Comparison of ENCODE assay signal across 9 mouse cellular contexts in genomic region chr12:3368771-3369170, GRCm38 (mm10). TPM values are rescaled to one million over a fixed set of nuclear protein-coding genes. Genes with fewer than 3 reads are reported as not detected.
DNase-seq lines count a peak whose midpoint lies in the region; ATAC-seq and TF ChIP-seq lines count a peak whose summit lies in the region.
"Had no signal": no experiment of that assay in that cellular context is flagged by ENCODE, and none has a peak within 500 bp of the region (broad histone marks: within the 10 kb centered on the region; RNA-seq: fewer than 3 reads in every experiment).

No protein-coding gene starts in this region.

- no peak overlapping the region for H3K27ac ChIP-seq in kidney, embryonic 16.5 days (ENCODE audit: low read length)
- H3K27ac ChIP-seq in embryonic facial prominence, embryonic 13.5 days = no peak overlapping the region
- peak overlapping the region; percentile 67 for H3K27ac ChIP-seq in hindbrain, embryonic 13.5 days

- peaks cover 15% of the 10 kb centered on the region for H3K36me3 ChIP-seq in kidney, embryonic 16.5 days (ENCODE audit: insufficient read depth, low read length)
- H3K36me3 ChIP-seq in embryonic facial prominence, embryonic 13.5 days = peaks cover 26% of the 10 kb centered on the region
- peaks cover 35% of the 10 kb centered on the region for H3K36me3 ChIP-seq in hindbrain, embryonic 13.5 days
- no peaks in the 10 kb centered on the region for H3K36me3 ChIP-seq in myocyte (ENCODE audit: control insufficient read depth, insufficient read depth)

- no peak for DNase-seq in kidney, adult 8-10 months
- DNase-seq in testis, postnatal 14 days (ENCODE audit: low spot score) = no peak
- DNase-seq in adrenal gland, adult 2 months = no peak
- DNase-seq: right cerebral cortex, postnatal 4 days had no signal

- no peak overlapping the region for H3ac ChIP-seq in myocyte (ENCODE audit: control insufficient read depth, insufficient read length)

- no peak for TF ChIP-seq POLR2A in myocyte (IDR thresholded peaks at IDR 0.05; ENCODE audit: insufficient read length, low read depth)

- ATAC-seq in kidney, embryonic 16.5 days (ENCODE audit: low FRiP score, low TSS enrichment) = no peak
- ATAC-seq in embryonic facial prominence, embryonic 13.5 days (ENCODE audit: insufficient number of reproducible peaks, insufficient read depth, low FRiP score, low TSS enrichment, low read depth) = no peak
- ATAC-seq in hindbrain, embryonic 13.5 days (ENCODE audit: low FRiP score) = no peak
- no peak for ATAC-seq in cerebellum, adult (ENCODE audit: insufficient number of reproducible peaks, low FRiP score, low TSS enrichment)

- no peaks in the 10 kb centered on the region for H3K27me3 ChIP-seq in kidney, embryonic 16.5 days (ENCODE audit: insufficient read depth, low read length)
- H3K27me3 ChIP-seq in embryonic facial prominence, embryonic 13.5 days = no peaks in the 10 kb centered on the region
- no peaks in the 10 kb centered on the region for H3K27me3 ChIP-seq in hindbrain, embryonic 13.5 days
- no peaks in the 10 kb centered on the region for H3K27me3 ChIP-seq in myocyte (ENCODE audit: control insufficient read depth, insufficient read depth, insufficient read length)

- 42% methylated on average over 3 of the region's 3 CpGs for WGBS in kidney, embryonic 16.5 days
- WGBS in embryonic facial prominence, embryonic 13.5 days = 60% methylated on average over 3 of the region's 3 CpGs
- WGBS in hindbrain, embryonic 13.5 days = 26% methylated on average over 3 of the region's 3 CpGs

- peak overlapping the region; percentile 19 for H3K4me2 ChIP-seq in kidney, embryonic 16.5 days (replicated peaks; ENCODE audit: low read depth, low read length)
- H3K4me2 ChIP-seq in embryonic facial prominence, embryonic 13.5 days = peak overlapping the region; percentile 44
- H3K4me2 ChIP-seq in hindbrain, embryonic 13.5 days = peak overlapping the region; percentile 87
- H3K4me2 ChIP-seq in myocyte (ENCODE audit: low read depth) = peak overlapping the region; percentile 54

- no peaks in the 10 kb centered on the region for H3K9me3 ChIP-seq in kidney, embryonic 16.5 days (ENCODE audit: low read length)
- H3K9me3 ChIP-seq in embryonic facial prominence, embryonic 13.5 days = peaks cover 14% of the 10 kb centered on the region; the same call in 1 of the 2 replicates
- peaks cover 4% of the 10 kb centered on the region; the same call in 1 of the 2 replicates for H3K9me3 ChIP-seq in hindbrain, embryonic 13.5 days

- H3K4me3 ChIP-seq in kidney, embryonic 16.5 days (ENCODE audit: low read length) = peak overlapping the region; percentile 9; the same call in 1 of the 2 replicates
- no peak overlapping the region; the same call in 1 of the 2 replicates for H3K4me3 ChIP-seq in embryonic facial prominence, embryonic 13.5 days
- H3K4me3 ChIP-seq in hindbrain, embryonic 13.5 days = peak overlapping the region; percentile 88
- H3K4me3 ChIP-seq in myocyte = no peak overlapping the region

- peaks cover 38% of the 10 kb centered on the region for H3K79me2 ChIP-seq in myocyte (ENCODE audit: control insufficient read depth, insufficient read depth)

- peaks cover 38% of the 10 kb centered on the region for H3K4me1 ChIP-seq in kidney, embryonic 16.5 days (ENCODE audit: insufficient read depth, low read length)
- H3K4me1 ChIP-seq in embryonic facial prominence, embryonic 13.5 days = peaks cover 60% of the 10 kb centered on the region
- peaks cover 84% of the 10 kb centered on the region for H3K4me1 ChIP-seq in hindbrain, embryonic 13.5 days (replicated peaks)

- peak overlapping the region; percentile 39 for H3K9ac ChIP-seq in kidney, embryonic 16.5 days (replicated peaks; ENCODE audit: low read length)
- peak overlapping the region; percentile 46; the same call in 1 of the 2 replicates for H3K9ac ChIP-seq in embryonic facial prominence, embryonic 13.5 days
- peak overlapping the region; percentile 71 for H3K9ac ChIP-seq in hindbrain, embryonic 13.5 days

TF ChIP-seq in myocyte, 11 proteins besides CTCF, POLR2A, EP300 and RAD21:
- no peak for TF ChIP-seq SRF (IDR thresholded peaks at IDR 0.05; ENCODE audit: control insufficient read depth, insufficient read length, low read depth)
- TF ChIP-seq CEBPB (IDR thresholded peaks at IDR 0.05; ENCODE audit: insufficient read depth, poor library complexity, severe bottlenecking) = no peak
- TF ChIP-seq POLR2AphosphoS2 (IDR thresholded peaks at IDR 0.05; ENCODE audit: insufficient read length, low read depth) = no peak
- no peak for TF ChIP-seq MYOG (IDR thresholded peaks at IDR 0.05; ENCODE audit: control insufficient read depth in 1 of 3, insufficient read depth in 1 of 3, insufficient read length in 2 of 3, low read depth in 2 of 3)
- TF ChIP-seq MAX (IDR thresholded peaks at IDR 0.05; ENCODE audit: low read depth) = no peak
- TF ChIP-seq TCF12 (IDR thresholded peaks at IDR 0.05; ENCODE audit: insufficient read depth, poor library complexity, severe bottlenecking) = no peak
- no peak for TF ChIP-seq E2F4 (IDR thresholded peaks at IDR 0.05; ENCODE audit: insufficient read depth)

RNA-seq across cellular contexts. Expression of gene Kif3c, which starts 3.8 kb away (rescaled TPM):
- polyA plus RNA-seq in kidney, embryonic 16.5 days (2015; fragmentation: Nextera tagmentation; extraction: Ambion mirVana) = 12.3 and 13.6 TPM in 2 replicates
- 18.4 and 19.8 TPM in 2 replicates for polyA plus RNA-seq in embryonic facial prominence, embryonic 13.5 days (2015; fragmentation: Nextera tagmentation; extraction: Ambion mirVana)
- polyA plus RNA-seq in hindbrain, embryonic 13.5 days (2015; fragmentation: Nextera tagmentation; extraction: Ambion mirVana) = 77.8 and 80.7 TPM in 2 replicates
- 16.7 TPM for polyA plus RNA-seq in myocyte (2012; fragmentation: generic; extraction: Trizol)
- 10 to 100 TPM; 17.5 to 26.9 TPM for total RNA-seq in adrenal gland, adult 2 months (2021)
- 11.3 and 21.2 TPM in 2 replicates for polyA plus RNA-seq in adrenal gland, adult 2 months (2012; rRNA removed)

RNA-seq across cellular contexts. Expression of gene Asxl2, which starts 57.9 kb away (rescaled TPM):
- polyA plus RNA-seq in kidney, embryonic 16.5 days (2015; fragmentation: Nextera tagmentation; extraction: Ambion mirVana) = 15.0 and 20.7 TPM in 2 replicates
- polyA plus RNA-seq in embryonic facial prominence, embryonic 13.5 days (2015; fragmentation: Nextera tagmentation; extraction: Ambion mirVana) = 21.4 and 23.2 TPM in 2 replicates
- polyA plus RNA-seq in hindbrain, embryonic 13.5 days (2015; fragmentation: Nextera tagmentation; extraction: Ambion mirVana) = 12.8 and 14.5 TPM in 2 replicates
- polyA plus RNA-seq in myocyte (2012; fragmentation: generic; extraction: Trizol) = 7.0 TPM
- 10 to 100 TPM; 29.9 to 40.4 TPM for total RNA-seq in adrenal gland, adult 2 months (2021)
- 6.4 and 6.7 TPM in 2 replicates for polyA plus RNA-seq in adrenal gland, adult 2 months (2012; rRNA removed)

RNA-seq across cellular contexts. Expression of gene Rab10, which starts 59.0 kb away (rescaled TPM):
- polyA plus RNA-seq in kidney, embryonic 16.5 days (2015; fragmentation: Nextera tagmentation; extraction: Ambion mirVana) = 65.1 and 68.4 TPM in 2 replicates
- polyA plus RNA-seq in embryonic facial prominence, embryonic 13.5 days (2015; fragmentation: Nextera tagmentation; extraction: Ambion mirVana) = 85.0 and 87.6 TPM in 2 replicates
- polyA plus RNA-seq in hindbrain, embryonic 13.5 days (2015; fragmentation: Nextera tagmentation; extraction: Ambion mirVana) = 136 and 138 TPM in 2 replicates
- 81.0 TPM for polyA plus RNA-seq in myocyte (2012; fragmentation: generic; extraction: Trizol)
- 100 to 1,000 TPM; 195 to 206 TPM for total RNA-seq in adrenal gland, adult 2 months (2021)
- 60.6 and 65.6 TPM in 2 replicates for polyA plus RNA-seq in adrenal gland, adult 2 months (2012; rRNA removed)

Comparison
In these comparisons a context has a peak if more than half of its experiments do, and no peak if none do; other contexts are left out.
1. H3K4me2 ChIP-seq: peak in every context shown above with its lines; median percentile 87 in hindbrain, embryonic 13.5 days; 54 in myocyte; 44 in embryonic facial prominence, embryonic 13.5 days; 19 in kidney, embryonic 16.5 days.
2. H3K4me3 ChIP-seq: peak in kidney, embryonic 16.5 days (single experiment) and hindbrain, embryonic 13.5 days (single experiment); none in embryonic facial prominence, embryonic 13.5 days (single experiment) and myocyte (single experiment).
3. Peak in every context shown above with its lines, with median percentiles within 50 percentile points of each other: H3K9ac ChIP-seq.